Mouse (Mus musculus): ENCODE results near the gene Adssl1. TPM values are rescaled to one million over a fixed set of nuclear protein-coding genes. Genes with fewer than 3 reads are reported as not detected.

Gene Adssl1
- polyA plus RNA-seq, 1 experiment from 2014 or later: 3.8 TPM

DNA sequence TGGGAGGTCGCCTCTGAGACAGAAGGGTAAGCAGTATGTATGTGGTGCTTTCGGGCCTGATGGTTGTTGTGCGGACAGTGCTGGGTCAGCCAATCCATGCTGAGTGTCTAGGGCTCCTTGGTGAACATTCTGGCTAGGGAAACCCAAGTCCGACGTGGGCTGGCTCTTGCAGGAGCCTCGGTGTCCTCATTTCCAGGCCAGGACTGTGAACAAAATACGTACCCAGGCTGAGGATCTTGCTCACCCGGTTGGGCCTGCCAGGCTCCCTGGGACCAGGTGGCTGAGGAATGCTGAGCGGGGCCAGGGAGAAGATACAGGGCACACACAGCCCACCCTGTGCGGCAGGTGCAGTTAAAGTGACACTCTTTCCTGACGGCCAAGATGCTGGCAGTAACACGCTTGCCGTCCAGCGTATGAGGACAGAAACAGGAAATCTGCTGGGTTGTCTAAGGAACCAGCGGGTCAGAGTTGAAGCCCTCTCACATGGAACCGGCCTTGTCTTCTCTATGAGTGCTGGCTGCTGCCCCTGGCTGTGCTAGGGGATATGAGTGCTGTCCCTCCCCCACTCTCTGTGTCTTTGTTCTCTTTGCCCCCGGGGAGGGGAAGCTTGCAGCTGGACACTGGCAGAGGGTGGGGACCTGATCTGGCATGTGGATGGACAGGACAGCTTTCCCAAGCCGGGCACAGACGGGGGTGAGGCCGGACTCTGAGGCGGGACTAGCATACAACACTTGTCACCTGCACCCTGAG lies 26.7 kb upstream of the Adssl1 start:
- 0 out of 2 replicates have a peak, but pooled peaks cover 6% of the 10 kb centered on the region for H3K27me3 ChIP-seq (ENCODE audit: insufficient read depth, low read length)
- peak overlapping the region; percentile 29; the same call in 1 of the 2 replicates for H3K9ac ChIP-seq
- H3K9me3 ChIP-seq (ENCODE audit: low read depth, low read length): no peaks in the 10 kb centered on the region
- no peak overlapping the region for H3K4me2 ChIP-seq
- no peaks in the 10 kb centered on the region for H3K36me3 ChIP-seq (ENCODE audit: insufficient read depth)
- ATAC-seq (ENCODE audit: insufficient read depth) (no peak), DNase-seq (peak; percentile 43)
- peak overlapping the region; percentile 30; the same call in 1 of the 2 replicates for H3K27ac ChIP-seq (ENCODE audit: low read depth)
- H3K4me3 ChIP-seq (ENCODE audit: low read depth, low read length): no peak overlapping the region
- whole genome bisulfite sequencing: 55% methylated on average over 21 of the region's 21 CpGs
- TF ChIP-seq CTCF (IDR thresholded peaks at IDR 0.05; ENCODE audit: low read depth): no peak
- H3K4me1 ChIP-seq (ENCODE audit: insufficient read depth): peaks cover 25% of the 10 kb centered on the region

DNA sequence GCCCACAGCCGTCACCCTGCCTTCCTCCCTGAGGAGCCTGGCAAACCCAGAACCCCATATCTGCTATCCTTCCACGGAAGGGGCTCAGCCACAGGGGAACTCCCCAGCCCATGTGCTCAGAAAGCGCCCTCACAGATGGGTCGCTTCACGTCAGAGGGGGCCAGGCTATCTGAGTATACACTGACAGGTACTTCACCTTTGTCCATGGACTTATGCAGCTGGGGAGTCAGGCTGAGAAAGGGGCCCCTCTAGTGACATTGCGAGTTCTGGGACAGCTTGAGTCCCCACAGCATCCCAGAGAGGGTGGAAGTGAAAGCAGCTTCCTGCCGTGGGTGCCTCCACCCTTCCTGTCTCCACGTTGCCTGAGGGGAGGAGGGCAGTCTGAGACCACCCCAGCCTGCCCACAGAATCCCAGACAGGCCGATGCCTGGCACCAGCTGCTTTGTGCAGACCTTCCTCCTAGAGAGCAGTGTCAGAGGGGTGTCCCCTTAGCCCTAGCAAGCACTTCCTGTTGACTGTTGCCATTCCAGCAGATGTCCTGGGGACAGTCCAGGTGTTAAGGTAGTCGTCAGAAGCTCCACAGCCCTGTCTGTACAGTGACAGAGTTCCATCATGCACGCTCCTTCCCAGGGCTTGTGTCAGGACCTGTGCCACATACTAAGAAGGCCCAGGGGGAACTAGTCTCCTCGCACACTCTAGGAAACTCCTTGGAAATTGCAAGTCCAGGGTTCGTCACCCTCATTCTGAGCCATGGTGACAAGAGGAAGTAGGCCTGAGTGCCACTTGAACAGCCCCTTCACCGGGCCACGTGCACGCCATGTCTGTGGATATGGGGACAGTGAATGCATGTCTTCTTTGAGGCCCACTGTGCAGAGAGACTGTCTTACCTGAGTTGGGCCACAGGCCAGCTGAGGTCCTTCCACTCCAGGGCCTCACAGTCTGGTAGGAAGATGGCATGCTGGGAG lies 25.6 kb upstream of the Adssl1 start:
- Histone ChIP-seq H3K4me1 (ENCODE audit: insufficient read depth) (peaks cover 23% of the 10 kb centered on the region), H3K36me3 (ENCODE audit: insufficient read depth) (no peaks in the 10 kb centered on the region), H3K4me3 (ENCODE audit: low read depth, low read length) (no peak overlapping the region), H3K27ac (ENCODE audit: low read depth) (peak overlapping the region; percentile 65), H3K27me3 (ENCODE audit: insufficient read depth, low read length) (0 out of 2 replicates have a peak, but pooled peaks cover 2% of the 10 kb centered on the region), H3K4me2 (no peak overlapping the region), H3K9ac (no peak overlapping the region), H3K9me3 (ENCODE audit: low read depth, low read length) (no peaks in the 10 kb centered on the region)
- DNase-seq (peak; percentile 33), ATAC-seq (ENCODE audit: insufficient read depth) (peak; percentile 19; the same call in 1 of the 2 replicates)
- TF ChIP-seq CTCF (IDR thresholded peaks at IDR 0.05; ENCODE audit: low read depth): no peak
- 51% methylated on average over 16 of the region's 16 CpGs for WGBS

DNA sequence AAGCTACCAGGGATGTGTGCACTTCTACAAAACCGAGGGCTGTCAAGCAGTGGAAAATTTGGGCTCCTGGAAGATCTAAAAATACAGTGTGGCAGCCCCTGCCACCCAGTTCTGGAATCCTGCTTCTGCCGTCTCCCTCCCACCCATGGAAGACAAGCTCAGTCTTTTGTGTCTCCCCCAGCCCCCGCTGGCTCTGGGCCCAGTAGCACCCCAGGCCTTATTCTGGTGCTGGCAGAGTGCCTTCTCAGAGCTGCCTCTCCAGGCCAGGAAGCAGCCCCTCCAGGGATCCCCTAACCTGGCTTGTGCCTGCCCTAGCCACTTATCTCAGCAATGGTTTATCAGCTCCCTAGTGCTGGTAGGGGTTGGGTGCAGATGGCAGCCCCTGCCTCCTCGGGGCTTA lies 24.9 kb upstream of the Adssl1 start:
- ATAC-seq (ENCODE audit: insufficient read depth): no peak
- DNase-seq: peak; percentile 36
- Histone ChIP-seq H3K27ac (ENCODE audit: low read depth) (peak overlapping the region; percentile 65), H3K9ac (no peak overlapping the region), H3K4me3 (ENCODE audit: low read depth, low read length) (no peak overlapping the region), H3K27me3 (ENCODE audit: insufficient read depth, low read length) (no peaks in the 10 kb centered on the region), H3K4me2 (no peak overlapping the region), H3K4me1 (ENCODE audit: insufficient read depth) (peaks cover 21% of the 10 kb centered on the region), H3K9me3 (ENCODE audit: low read depth, low read length) (no peaks in the 10 kb centered on the region), H3K36me3 (ENCODE audit: insufficient read depth) (no peaks in the 10 kb centered on the region)
- TF ChIP-seq CTCF (IDR thresholded peaks at IDR 0.05; ENCODE audit: low read depth): no peak
- WGBS: 34% methylated on average over 4 of the region's 4 CpGs

DNA sequence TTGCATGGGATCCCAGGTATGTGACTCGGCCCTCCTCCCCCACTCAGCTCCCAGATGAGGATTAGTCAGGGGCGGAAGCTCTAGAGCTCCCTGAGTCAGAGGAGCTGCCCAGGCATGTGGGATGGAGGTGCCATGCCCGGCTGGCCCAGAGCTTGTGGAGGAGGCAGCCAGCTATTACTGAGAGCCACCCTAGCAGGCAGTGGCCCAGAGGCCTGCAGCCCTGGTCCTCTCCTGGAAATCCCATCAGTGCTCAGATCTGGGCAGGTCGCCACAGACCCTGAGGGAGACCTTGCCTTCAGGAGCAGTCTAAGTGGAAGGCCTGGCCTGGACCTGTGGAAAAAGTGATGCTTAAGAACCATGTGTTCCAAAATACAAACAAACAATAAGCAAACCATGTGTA lies 24.2 kb upstream of the Adssl1 start:
- Histone ChIP-seq H3K27me3 (ENCODE audit: insufficient read depth, low read length) (no peaks in the 10 kb centered on the region), H3K36me3 (ENCODE audit: insufficient read depth) (no peaks in the 10 kb centered on the region), H3K9ac (no peak overlapping the region), H3K4me3 (ENCODE audit: low read depth, low read length) (no peak overlapping the region), H3K4me1 (ENCODE audit: insufficient read depth) (peaks cover 21% of the 10 kb centered on the region), H3K27ac (ENCODE audit: low read depth) (peak overlapping the region; percentile 65; the same call in 1 of the 2 replicates), H3K4me2 (no peak overlapping the region), H3K9me3 (ENCODE audit: low read depth, low read length) (no peaks in the 10 kb centered on the region)
- ATAC-seq (ENCODE audit: insufficient read depth) (no peak), DNase-seq (no peak)
- 64% methylated on average over 4 of the region's 4 CpGs for WGBS
- no peak for TF ChIP-seq CTCF (IDR thresholded peaks at IDR 0.05; ENCODE audit: low read depth)

DNA sequence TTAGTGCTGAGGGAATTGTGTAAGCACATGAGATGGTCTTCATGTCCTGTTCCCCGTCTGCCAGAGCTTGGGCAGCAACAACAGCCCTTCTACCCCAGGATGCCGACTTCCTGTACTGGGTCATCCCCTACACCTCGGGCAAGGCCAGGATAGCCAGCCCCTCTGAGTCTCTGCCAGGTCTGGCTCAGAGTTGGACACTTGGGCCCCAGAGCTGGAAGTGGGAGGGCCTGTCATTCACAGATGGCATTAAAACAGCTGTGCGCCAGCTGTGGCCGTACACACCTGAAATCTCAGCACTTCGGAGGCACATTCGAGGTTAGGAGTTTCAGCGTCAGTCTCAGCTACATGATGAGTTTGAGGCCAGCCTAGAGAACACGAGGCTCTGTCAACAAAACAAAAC lies 23.4 kb upstream of the Adssl1 start:
- no peak overlapping the region for H3K9ac ChIP-seq
- peaks cover 21% of the 10 kb centered on the region for H3K4me1 ChIP-seq (ENCODE audit: insufficient read depth)
- DNase-seq (no peak), ATAC-seq (ENCODE audit: insufficient read depth) (no peak)
- no peak overlapping the region for H3K4me2 ChIP-seq
- H3K36me3 ChIP-seq (ENCODE audit: insufficient read depth): no peaks in the 10 kb centered on the region
- 71% methylated on average over 9 of the region's 9 CpGs for WGBS
- no peak overlapping the region for H3K27ac ChIP-seq (ENCODE audit: low read depth)
- no peak overlapping the region for H3K4me3 ChIP-seq (ENCODE audit: low read depth, low read length)
- no peak for TF ChIP-seq CTCF (IDR thresholded peaks at IDR 0.05; ENCODE audit: low read depth)
- H3K9me3 ChIP-seq (ENCODE audit: low read depth, low read length): no peaks in the 10 kb centered on the region
- no peaks in the 10 kb centered on the region for H3K27me3 ChIP-seq (ENCODE audit: insufficient read depth, low read length)

DNA sequence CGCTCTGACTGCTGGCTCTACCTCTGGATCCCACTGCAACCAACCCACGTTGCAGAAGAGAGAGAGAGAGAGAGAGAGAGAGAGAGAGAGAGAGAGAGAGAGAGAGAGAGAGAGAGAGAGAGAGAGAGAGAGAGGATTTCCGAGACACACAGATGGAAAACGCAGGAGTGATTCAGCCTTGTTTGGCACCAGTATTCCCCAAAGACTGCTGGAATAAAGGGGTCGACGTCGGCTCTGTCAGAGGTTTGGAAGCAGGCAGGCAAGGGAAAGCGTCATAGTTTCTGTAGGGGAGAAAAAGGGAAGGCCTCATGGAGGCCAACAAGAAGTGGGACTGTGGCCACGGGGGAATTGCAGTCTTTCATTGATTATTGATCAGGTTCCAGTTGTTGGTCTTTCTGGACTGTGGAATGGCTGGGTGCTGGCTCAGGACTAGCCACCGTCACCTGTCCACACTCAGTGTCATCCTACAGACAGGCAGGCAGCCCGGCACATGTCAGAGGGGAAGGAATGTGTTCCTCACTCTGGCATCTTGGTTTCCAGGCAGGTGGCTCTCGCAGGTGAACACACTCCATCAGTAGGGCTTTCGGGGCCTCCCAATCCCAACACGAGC lies 22.8 kb upstream of the Adssl1 start:
- H3K4me3 ChIP-seq (ENCODE audit: low read depth, low read length): no peak overlapping the region
- H3K4me1 ChIP-seq (ENCODE audit: insufficient read depth): peaks cover 21% of the 10 kb centered on the region
- 66% methylated on average over 14 of the region's 14 CpGs for WGBS
- no peaks in the 10 kb centered on the region for H3K27me3 ChIP-seq (ENCODE audit: insufficient read depth, low read length)
- no peak overlapping the region for H3K4me2 ChIP-seq
- H3K27ac ChIP-seq (ENCODE audit: low read depth): no peak overlapping the region
- no peaks in the 10 kb centered on the region for H3K9me3 ChIP-seq (ENCODE audit: low read depth, low read length)
- no peak for DNase-seq
- no peaks in the 10 kb centered on the region for H3K36me3 ChIP-seq (ENCODE audit: insufficient read depth)
- TF ChIP-seq CTCF (IDR thresholded peaks at IDR 0.05; ENCODE audit: low read depth): no peak
- ATAC-seq (ENCODE audit: insufficient read depth): no peak
- H3K9ac ChIP-seq: no peak overlapping the region

All from lung, embryonic 14.5 days (tissue).